Mouse (Mus musculus): Measurements from ENCODE around the gene Evc2. TPM values are rescaled to one million over a fixed set of nuclear protein-coding genes. Genes with fewer than 3 reads are reported as not detected.

Gene Evc2
- polyA plus RNA-seq, 1 experiment, result 5.0 TPM

DNA sequence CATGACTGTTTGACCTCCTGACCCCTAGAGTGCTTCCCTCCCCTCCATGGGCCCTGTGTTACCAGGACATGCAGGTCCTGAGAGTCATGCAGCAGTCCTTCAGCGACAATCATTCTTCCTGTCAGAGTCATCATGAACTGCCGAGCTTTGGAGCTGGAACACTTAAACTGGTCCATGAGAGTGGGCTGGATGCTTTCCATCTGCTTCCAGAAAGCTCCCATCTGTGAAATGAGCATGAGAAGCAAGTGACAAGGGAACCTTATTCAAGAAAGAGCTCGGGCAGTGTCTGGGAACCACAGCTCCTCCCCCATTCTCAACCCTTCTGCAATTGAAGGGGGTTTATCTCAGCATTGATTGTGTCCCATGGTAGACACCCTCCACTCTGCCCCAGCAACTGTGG is 18.1 kb upstream of the Evc2 start:
- WGBS, result 58% methylated on average over 3 of the region's 3 CpGs
- Histone ChIP-seq H3K4me1 (ENCODE audit: control insufficient read depth, insufficient read depth, low read length) (no peaks in the 10 kb centered on the region), H3K27me3 (ENCODE audit: control insufficient read depth, insufficient read depth, low read length) (no peaks in the 10 kb centered on the region), H3K4me3 (replicated peaks; ENCODE audit: insufficient read depth, low read depth, low read length) (no peak overlapping the region), H3K27ac (ENCODE audit: insufficient read depth, low read length) (no peak overlapping the region)
- no peak for DNase-seq
- TF ChIP-seq POLR2A (IDR thresholded peaks at IDR 0.05; ENCODE audit: borderline replicate concordance, insufficient read depth, low read length) (no peak), CTCF (IDR thresholded peaks at IDR 0.05; ENCODE audit: borderline replicate concordance, insufficient read depth, low read depth, low read length) (no peak)

GRCm38 (mm10) chr5:37320761-37321160 is 17.5 kb upstream of the Evc2 start:
- no peak for DNase-seq
- no peak overlapping the region for H3K27ac ChIP-seq (ENCODE audit: insufficient read depth, low read length)
- H3K4me1 ChIP-seq (ENCODE audit: control insufficient read depth, insufficient read depth, low read length), result no peaks in the 10 kb centered on the region
- no peak overlapping the region for H3K4me3 ChIP-seq (replicated peaks; ENCODE audit: insufficient read depth, low read depth, low read length)
- no peak for TF ChIP-seq POLR2A (IDR thresholded peaks at IDR 0.05; ENCODE audit: borderline replicate concordance, insufficient read depth, low read length)
- TF ChIP-seq CTCF (IDR thresholded peaks at IDR 0.05; ENCODE audit: borderline replicate concordance, insufficient read depth, low read depth, low read length), result no peak
- H3K27me3 ChIP-seq (ENCODE audit: control insufficient read depth, insufficient read depth, low read length), result no peaks in the 10 kb centered on the region
- WGBS, result 97% methylated on average over 4 of the region's 4 CpGs

DNA sequence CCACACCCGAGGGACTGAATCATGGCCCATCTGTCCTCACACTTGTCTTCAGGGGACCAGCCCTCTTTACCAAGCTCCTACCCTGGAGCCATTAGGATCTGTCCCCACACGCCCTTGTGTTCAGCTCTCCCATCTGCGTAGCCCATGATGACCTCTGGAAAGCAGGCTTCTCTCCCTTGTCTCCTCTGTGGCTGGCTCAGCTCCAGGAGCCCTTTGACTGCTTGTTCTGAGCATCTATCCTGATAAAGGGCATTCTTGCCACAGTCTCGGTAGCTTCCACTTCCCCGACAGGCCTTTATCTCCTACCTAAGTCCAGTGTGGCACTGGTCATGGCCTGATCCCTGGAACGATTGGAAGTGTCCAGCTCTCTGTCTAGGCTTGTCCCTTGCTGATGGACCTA is 11.6 kb upstream of the Evc2 start:
- no peak for DNase-seq
- Histone ChIP-seq H3K27ac (ENCODE audit: insufficient read depth, low read length) (no peak overlapping the region), H3K27me3 (ENCODE audit: control insufficient read depth, insufficient read depth, low read length) (no peaks in the 10 kb centered on the region), H3K4me3 (replicated peaks; ENCODE audit: insufficient read depth, low read depth, low read length) (no peak overlapping the region), H3K4me1 (ENCODE audit: control insufficient read depth, insufficient read depth, low read length) (no peaks in the 10 kb centered on the region)
- no peak for TF ChIP-seq CTCF (IDR thresholded peaks at IDR 0.05; ENCODE audit: borderline replicate concordance, insufficient read depth, low read depth, low read length)
- no peak for TF ChIP-seq POLR2A (IDR thresholded peaks at IDR 0.05; ENCODE audit: borderline replicate concordance, insufficient read depth, low read length)
- 85% methylated on average over 6 of the region's 6 CpGs for WGBS

- Histone ChIP-seq H3K27ac (ENCODE audit: insufficient read depth, low read length) (no peak overlapping the region), H3K27me3 (ENCODE audit: control insufficient read depth, insufficient read depth, low read length) (no peaks in the 10 kb centered on the region), H3K4me1 (ENCODE audit: control insufficient read depth, insufficient read depth, low read length) (no peaks in the 10 kb centered on the region), H3K4me3 (replicated peaks; ENCODE audit: insufficient read depth, low read depth, low read length) (no peak overlapping the region)
- no peak for TF ChIP-seq POLR2A (IDR thresholded peaks at IDR 0.05; ENCODE audit: borderline replicate concordance, insufficient read depth, low read length)
- TF ChIP-seq CTCF (IDR thresholded peaks at IDR 0.05; ENCODE audit: borderline replicate concordance, insufficient read depth, low read depth, low read length), result no peak
- DNase-seq, result no peak
- 88% methylated on average over 8 of the region's 8 CpGs for WGBS
Observed at GRCm38 (mm10) chr5:37330449-37331132, 7.7 kb upstream of the Evc2 start.

DNA sequence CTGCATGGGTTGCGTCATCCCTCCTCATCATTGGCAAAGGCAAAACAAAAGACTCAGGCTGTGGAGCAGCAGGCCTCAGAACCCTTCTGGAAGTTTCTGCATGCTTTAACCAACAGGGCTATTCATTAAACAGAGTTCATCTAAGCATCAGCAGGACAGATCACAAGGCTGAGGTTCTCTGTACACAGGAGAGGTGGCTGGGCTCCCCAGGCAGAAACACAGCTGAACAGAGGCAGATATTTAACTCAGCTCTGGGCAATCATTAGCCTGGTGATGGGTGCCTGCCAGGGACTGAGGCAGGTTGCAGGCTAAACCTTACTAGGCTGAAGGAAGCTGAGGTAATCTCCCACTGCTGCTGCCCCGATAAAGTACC is 7.2 kb upstream of the Evc2 start:
- H3K27me3 ChIP-seq (ENCODE audit: control insufficient read depth, insufficient read depth, low read length), result no peaks in the 10 kb centered on the region
- WGBS, result 95% methylated on average over 2 of the region's 2 CpGs
- H3K4me1 ChIP-seq (ENCODE audit: control insufficient read depth, insufficient read depth, low read length), result no peaks in the 10 kb centered on the region
- H3K4me3 ChIP-seq (replicated peaks; ENCODE audit: insufficient read depth, low read depth, low read length), result no peak overlapping the region
- H3K27ac ChIP-seq (ENCODE audit: insufficient read depth, low read length), result no peak overlapping the region
- no peak for DNase-seq
- TF ChIP-seq POLR2A (IDR thresholded peaks at IDR 0.05; ENCODE audit: borderline replicate concordance, insufficient read depth, low read length) (no peak), CTCF (IDR thresholded peaks at IDR 0.05; ENCODE audit: borderline replicate concordance, insufficient read depth, low read depth, low read length) (no peak)

DNA sequence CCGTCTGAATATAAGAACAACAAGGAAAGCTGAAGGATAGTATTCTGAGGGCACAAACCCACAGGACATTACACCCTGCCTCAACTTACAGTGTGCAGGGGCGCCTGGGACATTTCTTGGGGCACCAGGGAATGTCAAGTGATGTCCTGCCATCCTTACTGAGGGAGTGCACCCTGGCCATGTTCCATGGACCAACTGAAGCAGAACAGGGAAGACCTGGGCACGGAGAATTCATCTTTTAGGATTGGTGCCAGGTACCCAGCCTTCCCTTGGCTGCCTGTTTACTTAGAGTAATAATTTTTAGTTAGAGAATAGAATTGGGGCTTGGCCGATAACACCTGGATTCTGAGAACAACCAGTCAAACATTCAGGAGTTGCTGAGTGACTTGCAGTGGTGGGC is 6.2 kb upstream of the Evc2 start:
- Histone ChIP-seq H3K27me3 (ENCODE audit: control insufficient read depth, insufficient read depth, low read length) (no peaks in the 10 kb centered on the region), H3K27ac (ENCODE audit: insufficient read depth, low read length) (no peak overlapping the region), H3K4me1 (ENCODE audit: control insufficient read depth, insufficient read depth, low read length) (no peaks in the 10 kb centered on the region), H3K4me3 (replicated peaks; ENCODE audit: insufficient read depth, low read depth, low read length) (no peak overlapping the region)
- no peak for TF ChIP-seq POLR2A (IDR thresholded peaks at IDR 0.05; ENCODE audit: borderline replicate concordance, insufficient read depth, low read length)
- TF ChIP-seq CTCF (IDR thresholded peaks at IDR 0.05; ENCODE audit: borderline replicate concordance, insufficient read depth, low read depth, low read length), result no peak
- WGBS, result 63% methylated on average over 4 of the region's 4 CpGs
- DNase-seq, result no peak

GRCm38 (mm10) chr5:37335061-37335460 is 3.2 kb upstream of the Evc2 start:
- Histone ChIP-seq H3K4me3 (replicated peaks; ENCODE audit: insufficient read depth, low read depth, low read length) (no peak overlapping the region), H3K4me1 (ENCODE audit: control insufficient read depth, insufficient read depth, low read length) (no peaks in the 10 kb centered on the region), H3K27ac (ENCODE audit: insufficient read depth, low read length) (no peak overlapping the region), H3K27me3 (ENCODE audit: control insufficient read depth, insufficient read depth, low read length) (no peaks in the 10 kb centered on the region; the same call in 1 of the 2 replicates)
- WGBS, result 54% methylated on average over 3 of the region's 3 CpGs
- no peak for TF ChIP-seq CTCF (IDR thresholded peaks at IDR 0.05; ENCODE audit: borderline replicate concordance, insufficient read depth, low read depth, low read length)
- TF ChIP-seq POLR2A (IDR thresholded peaks at IDR 0.05; ENCODE audit: borderline replicate concordance, insufficient read depth, low read length), result no peak
- no peak for DNase-seq

DNA sequence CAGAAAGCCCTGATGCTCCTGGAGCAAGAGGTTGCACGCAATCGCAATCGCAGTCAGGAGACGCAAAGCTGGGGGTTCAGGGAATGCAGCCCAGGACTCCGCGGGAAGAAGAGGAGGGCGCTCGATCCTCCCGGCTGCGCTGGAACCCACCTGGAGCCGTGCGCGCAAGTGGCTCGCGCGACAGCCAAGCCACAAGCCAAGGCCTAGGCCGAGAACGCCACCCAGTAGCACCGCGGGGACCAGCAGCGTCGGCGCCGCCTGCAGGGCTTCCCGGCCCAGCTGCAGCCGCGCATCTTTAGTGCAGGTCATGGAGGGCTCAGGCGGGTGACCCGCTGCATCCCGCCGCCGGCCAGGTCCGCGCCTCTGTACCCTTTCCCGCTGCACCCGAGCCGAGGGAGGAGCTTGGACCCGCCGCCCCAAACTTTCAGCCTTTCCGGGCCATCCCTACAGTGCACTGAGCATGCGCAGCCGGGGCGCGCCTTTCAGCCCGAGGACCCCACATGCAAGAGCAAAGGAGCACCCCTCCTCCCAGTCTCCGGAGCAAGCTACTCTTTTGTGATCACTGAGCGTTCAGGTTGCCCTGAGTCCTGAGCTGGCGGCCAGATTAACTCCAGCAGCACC is 1.7 kb upstream of the Evc2 start, which contains the start of gene Evc:
Gene Evc (minus strand): TSS at position 410 of the 621 bp plus-strand sequence.
- Histone ChIP-seq H3K27me3 (ENCODE audit: control insufficient read depth, insufficient read depth, low read length) (no peaks in the 10 kb centered on the region; the same call in 1 of the 2 replicates), H3K4me1 (ENCODE audit: control insufficient read depth, insufficient read depth, low read length) (no peaks in the 10 kb centered on the region), H3K27ac (ENCODE audit: insufficient read depth, low read length) (no peak within 1 kb of the TSS), H3K4me3 (replicated peaks; ENCODE audit: insufficient read depth, low read depth, low read length) (peak within 1 kb of the TSS; percentile 21)
- TF ChIP-seq POLR2A (IDR thresholded peaks at IDR 0.05; ENCODE audit: borderline replicate concordance, insufficient read depth, low read length), result no peak
- no peak for TF ChIP-seq CTCF (IDR thresholded peaks at IDR 0.05; ENCODE audit: borderline replicate concordance, insufficient read depth, low read depth, low read length)
- DNase-seq, result peak; percentile 18 to 35
- 1% methylated on average over 48 of the region's 48 CpGs for WGBS
